Mouse (Mus musculus): ENCODE results near the gene Eml2.

Gene Eml2

DNA sequence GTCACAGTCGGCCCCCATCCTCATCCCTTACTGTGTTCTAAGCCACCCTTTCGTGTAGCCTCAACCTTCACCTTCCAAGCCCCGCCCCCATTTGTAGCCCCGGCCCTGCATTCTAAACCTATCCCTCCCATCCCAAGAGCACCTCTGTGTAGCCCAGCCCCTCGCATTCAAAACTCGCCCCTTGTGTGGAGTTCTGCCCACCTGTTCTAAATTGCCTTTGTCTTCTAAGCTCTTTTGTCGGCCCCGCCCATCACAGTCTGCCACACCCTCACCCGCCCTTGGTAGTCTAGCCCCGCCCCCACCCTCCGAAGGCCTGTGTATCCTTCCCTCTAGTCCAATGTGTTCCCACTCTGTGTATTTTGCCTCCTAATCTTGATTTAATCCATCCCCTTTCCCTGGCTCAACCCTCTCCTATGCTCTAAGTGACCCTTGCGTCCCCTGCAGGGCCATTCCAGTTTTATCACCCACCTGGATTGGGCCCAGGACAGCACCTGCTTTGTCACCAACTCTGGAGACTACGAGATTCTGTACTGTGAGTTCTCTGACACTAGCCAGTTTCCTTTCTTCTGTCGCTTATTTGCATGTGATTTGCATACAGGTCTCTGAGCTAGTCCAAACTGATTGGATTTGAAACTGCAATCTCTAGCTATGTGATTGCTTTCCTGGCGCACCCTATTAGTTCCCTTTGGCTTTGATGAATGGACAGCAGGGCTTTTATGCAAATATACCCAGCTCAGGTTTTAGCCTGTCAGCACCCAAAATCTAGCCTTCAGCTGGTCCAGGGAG is 26.0 kb downstream of the Eml2 start:
- no peak for DNase-seq (ENCODE audit: low read depth, low spot score)

DNA sequence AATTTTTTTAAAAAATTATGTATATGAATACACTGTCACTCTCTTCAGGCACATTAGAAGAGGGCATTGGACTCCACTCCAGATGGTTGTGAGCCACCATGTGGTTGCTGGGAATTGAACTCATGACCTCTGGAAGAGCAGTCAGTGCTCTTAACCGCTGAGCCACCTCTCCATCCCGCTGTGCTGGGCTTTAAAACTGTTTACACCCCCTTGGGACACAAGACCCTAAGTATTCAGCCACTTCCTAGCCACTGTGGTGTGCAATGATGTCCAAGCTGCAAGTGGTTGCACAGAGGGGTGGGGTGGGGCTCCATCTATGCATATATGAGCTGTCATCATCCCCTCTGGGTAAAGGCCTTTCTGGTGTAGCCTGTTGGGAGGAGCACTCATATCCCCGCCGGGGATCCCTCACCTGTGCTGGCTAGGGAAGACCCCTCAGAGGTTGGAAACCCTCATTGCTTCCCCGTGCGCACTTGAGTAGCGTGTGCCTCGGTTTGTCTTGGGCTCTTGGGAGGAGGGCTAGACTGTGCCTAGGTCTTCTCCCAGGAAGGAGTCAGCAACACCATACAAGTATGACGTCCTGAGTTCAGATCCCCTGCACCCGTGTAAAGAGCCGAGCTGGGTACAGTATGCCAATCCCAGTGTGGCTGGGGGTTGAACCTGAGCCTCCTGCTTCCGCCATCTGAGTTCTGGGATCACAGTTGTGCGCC is 32.1 kb downstream of the Eml2 start:
- no peak for DNase-seq (ENCODE audit: low read depth, low spot score)

DNA sequence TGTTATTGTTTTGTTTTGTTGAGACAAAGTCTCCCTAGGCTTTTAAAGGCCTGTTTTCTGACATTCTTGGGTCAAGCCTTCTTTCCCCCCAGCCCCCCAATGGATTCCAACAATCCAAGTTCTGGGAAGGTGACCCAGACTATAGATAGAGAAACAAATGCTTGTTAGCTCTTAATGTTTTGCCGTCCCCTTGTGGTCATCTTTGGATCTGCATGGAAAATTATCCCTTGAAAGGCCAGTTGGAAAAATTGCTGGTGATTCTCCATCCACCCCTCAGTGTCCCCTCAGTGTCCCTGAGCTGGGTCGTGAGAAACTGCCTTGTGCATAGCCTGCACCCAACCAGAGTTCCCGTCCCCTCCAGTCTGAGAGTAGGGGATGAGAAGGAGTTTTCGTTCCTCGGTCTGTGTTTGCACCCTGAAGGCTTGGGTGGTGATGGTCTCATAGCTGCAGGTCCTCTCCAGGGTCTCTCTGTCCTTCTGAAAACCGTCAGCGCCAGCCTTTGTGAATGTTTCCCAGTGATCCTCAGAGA is 32.8 kb downstream of the Eml2 start:
- peak; percentile 59 for DNase-seq (ENCODE audit: low read depth, low spot score)

DNA sequence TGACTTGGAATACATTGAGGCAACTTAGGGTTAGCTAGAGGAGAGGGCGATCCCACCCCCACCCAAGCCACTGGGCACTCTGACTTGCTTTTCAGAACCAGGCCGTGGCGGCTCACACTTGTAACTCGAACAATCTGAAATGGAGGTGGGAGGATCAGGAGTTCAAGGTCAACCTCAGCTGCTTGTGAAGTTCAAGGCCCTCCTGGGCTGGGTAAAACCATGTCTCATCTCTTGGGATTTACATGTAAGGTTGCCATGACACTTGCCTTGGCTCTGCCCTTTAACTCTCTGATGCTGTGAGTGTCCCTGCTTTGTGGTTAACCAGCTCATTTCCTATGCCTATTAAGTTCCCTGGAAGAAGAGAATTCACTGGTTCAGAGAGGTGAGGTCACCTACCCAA is 33.3 kb downstream of the Eml2 start:
- DNase-seq (ENCODE audit: low read depth, low spot score) = no peak

DNA sequence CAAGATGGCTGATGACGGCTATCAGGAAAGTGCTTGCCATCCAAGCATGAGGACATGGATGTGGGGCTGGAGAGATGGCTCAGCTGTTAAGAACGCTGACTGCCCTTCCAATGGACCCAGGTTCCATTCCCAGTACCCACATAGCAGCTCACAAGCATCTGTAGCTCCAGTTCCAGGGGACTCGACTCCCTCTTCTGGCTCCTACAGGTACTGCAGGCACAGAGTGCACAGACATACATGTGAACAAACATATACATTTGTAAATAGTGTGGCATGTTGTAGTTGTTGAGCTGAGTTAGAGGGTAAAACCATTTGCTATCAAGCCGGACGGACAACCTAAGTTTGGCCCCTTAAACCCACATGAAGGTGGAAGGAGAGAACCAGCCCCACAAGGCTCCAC is 33.8 kb downstream of the Eml2 start:
- peak; percentile 18 for DNase-seq (ENCODE audit: low read depth, low spot score)

DNA sequence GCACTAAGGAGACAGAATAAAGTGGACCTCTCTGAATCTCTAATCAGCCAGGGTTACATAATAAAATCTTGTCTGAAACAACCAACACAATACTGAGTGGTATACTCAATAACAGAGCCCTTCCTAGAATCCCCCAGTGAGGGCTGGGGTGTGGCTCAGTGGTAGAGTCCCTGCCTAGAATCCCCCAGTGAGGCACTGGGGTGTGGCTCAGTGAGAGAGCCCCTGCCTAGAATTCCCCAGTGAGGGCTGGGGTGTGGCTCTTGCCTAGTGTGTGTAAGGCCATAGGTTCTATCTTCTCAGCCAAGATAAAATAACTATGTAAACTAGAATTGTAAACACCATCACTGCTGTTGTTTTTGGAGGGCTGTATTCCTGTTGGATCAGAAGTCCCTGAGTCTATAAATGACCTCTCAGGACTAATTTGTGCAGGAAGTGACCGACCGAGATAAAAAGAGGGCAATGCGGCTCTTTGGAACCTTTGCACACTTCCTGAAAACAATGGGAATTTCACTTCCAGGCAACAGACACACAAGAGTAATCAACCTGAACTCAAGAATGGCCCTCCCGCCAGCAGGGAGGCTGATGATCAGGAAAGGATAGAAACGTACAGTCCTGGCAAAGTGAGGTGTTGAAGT is 34.9 kb downstream of the Eml2 start:
- DNase-seq (ENCODE audit: low read depth, low spot score) = no peak

DNA sequence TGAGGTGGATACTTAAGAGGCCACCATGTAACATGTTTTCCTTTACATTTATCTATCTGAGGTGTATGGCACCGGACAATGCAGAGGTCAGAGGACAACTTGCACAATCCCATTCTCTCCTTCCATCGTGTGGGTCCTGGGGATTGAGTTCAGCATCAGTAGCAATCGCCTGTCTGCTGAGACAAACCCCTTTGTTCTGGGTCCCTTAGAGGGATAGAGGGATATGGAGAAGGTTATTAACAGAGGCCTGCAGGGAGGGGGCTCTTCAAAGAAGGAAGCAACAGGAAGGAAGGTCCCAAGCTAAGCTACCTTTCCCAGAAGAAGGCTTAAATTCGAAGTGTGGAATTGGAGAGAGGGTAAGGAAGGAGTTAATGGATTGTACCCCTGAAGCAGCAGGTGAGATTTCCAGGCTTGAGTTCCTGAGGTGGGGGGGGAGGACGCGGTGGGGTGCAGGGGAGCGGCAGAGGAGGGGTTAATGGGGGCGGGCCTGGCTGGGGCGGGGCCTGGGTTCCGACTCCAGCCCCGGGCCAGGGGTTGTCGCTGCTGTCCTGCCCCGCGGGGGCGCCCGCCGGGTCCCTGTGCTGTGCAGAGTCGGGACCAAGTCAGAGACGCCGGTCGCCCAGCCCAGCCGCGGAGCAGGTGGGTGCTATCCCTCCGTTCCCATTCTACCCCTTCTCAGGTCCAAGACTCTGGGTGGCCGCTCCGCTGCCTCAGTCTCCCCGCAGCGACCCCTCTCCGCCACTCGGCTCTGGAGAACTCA is 36.0 kb downstream of the Eml2 start, which contains the start of gene Gpr4:
Gene Gpr4 (plus strand): TSS at position 543 of the 760 bp plus-strand sequence.
- DNase-seq (ENCODE audit: low read depth, low spot score) = peak; percentile 50

DNA sequence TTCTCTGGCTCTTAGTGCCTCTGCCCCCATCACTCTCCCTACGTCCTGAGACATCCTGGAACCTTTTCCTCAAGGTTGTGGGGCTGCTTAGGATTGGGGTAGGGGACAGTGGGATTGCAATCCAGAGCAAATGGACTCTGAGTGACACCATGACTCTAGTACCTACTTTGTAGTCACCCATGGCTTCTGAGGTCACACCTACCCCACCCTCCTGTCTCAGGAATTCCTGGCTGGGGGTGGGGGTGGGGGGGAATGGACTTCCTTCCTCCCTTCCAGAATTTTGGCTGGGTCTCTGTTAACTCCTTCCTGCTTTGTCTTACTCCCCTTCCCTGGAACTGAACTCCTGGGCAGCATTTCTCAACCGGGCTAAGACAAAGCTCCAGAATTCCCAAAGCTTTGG is 37.2 kb downstream of the Eml2 start:
- no peak for DNase-seq (ENCODE audit: low read depth, low spot score)

DNA sequence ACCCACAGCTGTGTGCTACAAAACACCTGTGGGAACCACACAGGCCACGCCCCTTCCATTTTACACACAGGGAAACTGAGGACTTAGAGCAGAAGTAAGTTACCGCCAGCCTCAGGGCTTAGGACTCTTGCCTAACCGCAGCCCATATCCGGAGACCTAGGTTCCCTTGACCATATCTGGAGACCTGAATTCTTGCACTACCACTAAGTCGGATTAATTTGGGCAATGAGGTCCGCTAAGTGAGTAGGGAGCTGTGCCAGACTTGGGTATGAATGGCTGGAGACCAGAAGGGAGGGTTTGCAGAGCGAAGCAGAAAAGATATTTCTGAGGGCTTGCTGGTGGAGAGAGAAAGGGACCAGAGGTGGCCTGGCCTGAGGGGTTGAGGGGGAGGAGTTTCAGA is 38.1 kb downstream of the Eml2 start:
- no peak for DNase-seq (ENCODE audit: low read depth, low spot score)

DNA sequence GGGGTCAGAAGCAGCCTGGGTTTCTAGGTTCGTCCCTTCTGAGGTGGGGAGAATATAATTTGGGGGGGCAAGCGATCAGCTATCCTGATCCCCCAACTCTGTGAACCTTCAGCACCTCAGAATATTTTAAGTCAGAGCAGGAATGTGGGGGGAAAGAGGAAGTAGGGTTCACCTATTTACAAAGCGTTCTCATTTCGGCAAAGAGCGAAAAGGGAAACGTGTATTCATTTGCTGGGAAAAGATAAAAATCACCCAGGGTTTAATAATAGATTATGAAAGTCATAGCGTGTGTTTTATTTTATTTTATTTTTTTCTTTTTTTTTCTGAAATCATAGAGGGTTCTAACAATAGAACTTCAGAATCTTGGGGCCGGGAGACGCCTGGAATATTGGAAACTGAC is 38.7 kb downstream of the Eml2 start:
- no peak for DNase-seq (ENCODE audit: low read depth, low spot score)

DNA sequence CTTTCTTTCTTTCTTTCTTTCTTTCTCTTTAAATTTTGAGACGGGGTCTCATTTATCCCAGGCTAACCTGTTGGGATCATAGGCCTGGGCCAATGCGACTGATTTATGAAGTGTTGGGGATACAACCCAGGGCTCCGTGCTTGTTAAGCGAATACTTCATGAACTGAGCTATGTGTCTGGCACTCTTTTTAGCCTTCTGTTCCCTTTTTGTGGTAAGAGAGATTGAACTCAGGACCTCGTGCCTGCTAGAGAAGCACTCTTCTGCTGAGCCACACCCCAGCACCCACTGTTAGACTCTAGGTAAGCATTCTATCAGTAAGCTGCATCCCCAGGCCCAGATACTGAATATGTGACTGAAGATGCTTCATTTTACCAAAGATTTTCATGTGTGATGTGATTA is 41.3 kb downstream of the Eml2 start:
- peak; percentile 30 for DNase-seq (ENCODE audit: low read depth, low spot score)

DNA sequence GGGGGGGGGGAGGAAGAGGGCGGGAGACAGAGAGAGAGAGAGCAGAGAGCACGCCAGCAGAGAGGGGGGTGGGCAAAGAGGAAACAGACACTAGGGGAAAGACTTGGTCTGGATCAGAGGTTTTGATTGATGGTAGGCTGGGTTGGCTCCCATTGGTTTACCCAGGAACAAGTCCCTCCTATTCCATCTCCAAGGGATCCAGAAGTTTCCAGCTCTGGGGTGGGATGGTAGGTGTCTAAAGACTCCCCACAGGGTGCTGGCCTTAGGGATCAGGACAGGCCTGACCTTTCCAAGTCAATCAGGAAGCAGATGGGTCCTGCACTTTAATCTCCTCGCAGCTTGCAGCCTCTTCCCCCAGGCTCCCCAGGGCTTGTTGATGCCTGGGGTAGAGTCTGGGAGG is 41.7 kb downstream of the Eml2 start:
- peak; percentile 22 for DNase-seq (ENCODE audit: low read depth, low spot score)

DNA sequence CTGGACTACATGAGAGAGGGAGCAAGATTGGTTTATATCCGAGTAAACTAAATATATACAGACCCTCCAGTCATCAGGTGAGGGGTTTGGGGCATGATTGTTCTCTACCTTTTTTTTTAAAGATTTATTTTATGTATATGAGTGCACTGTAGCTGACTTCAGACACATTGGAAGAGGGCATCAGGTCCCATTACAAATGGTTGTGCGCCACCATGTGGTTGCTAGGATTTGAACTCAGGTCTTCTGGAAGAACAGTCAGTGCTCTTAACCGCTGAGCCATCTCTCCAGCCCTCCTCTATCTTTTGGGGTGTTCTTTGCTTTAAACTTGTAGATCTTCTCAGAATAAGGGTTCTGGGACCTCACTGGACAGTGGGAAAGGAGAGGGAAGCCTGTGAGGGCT is 43.8 kb downstream of the Eml2 start:
- no peak for DNase-seq (ENCODE audit: low read depth, low spot score)

DNA sequence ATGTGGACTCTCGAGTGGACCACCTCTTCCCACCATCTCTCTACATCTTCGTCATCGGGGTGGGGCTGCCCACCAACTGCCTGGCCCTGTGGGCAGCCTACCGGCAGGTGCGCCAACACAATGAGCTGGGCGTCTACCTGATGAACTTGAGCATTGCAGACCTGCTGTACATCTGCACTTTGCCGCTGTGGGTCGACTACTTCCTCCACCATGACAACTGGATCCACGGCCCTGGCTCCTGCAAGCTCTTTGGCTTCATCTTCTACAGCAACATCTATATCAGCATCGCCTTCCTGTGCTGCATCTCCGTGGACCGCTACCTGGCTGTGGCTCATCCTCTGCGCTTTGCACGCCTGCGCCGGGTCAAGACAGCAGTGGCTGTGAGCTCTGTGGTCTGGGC is 46.0 kb downstream of the Eml2 start:
- no peak for DNase-seq (ENCODE audit: low read depth, low spot score)

DNA sequence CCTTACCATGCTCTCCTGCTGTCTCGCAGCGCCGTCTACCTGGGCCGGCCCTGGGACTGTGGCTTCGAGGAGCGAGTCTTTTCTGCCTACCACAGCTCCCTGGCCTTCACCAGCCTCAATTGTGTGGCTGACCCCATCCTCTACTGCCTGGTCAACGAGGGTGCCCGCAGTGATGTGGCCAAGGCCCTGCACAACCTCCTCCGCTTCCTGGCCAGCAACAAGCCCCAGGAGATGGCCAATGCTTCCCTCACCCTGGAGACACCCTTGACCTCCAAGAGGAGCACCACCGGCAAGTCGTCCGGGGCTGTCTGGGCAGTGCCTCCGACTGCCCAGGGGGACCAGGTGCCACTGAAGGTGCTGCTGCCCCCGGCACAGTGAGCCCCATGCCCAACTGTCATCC is 46.7 kb downstream of the Eml2 start:
- no peak for DNase-seq (ENCODE audit: low read depth, low spot score)

DNA sequence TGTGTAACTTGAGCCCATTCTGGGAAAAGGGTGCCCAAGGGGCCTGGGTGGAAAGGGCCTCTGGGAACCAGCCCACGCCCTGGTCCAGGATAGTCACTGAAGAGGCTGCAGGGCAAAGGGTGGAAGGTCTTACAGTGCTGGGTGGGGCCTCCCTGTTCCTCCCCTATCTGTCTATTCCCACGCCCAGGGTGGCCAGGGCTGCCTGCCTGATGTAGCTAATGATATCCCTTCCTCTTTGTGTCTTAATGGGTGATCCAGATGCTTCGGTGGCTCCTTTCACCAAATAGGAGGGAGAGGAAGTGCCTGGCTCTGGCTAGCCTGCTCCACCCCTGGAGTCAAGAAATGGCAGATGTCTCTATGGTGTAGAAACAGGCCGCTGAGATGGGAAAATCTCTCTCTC is 48.7 kb downstream of the Eml2 start:
- DNase-seq (ENCODE audit: low read depth, low spot score) = no peak

DNA sequence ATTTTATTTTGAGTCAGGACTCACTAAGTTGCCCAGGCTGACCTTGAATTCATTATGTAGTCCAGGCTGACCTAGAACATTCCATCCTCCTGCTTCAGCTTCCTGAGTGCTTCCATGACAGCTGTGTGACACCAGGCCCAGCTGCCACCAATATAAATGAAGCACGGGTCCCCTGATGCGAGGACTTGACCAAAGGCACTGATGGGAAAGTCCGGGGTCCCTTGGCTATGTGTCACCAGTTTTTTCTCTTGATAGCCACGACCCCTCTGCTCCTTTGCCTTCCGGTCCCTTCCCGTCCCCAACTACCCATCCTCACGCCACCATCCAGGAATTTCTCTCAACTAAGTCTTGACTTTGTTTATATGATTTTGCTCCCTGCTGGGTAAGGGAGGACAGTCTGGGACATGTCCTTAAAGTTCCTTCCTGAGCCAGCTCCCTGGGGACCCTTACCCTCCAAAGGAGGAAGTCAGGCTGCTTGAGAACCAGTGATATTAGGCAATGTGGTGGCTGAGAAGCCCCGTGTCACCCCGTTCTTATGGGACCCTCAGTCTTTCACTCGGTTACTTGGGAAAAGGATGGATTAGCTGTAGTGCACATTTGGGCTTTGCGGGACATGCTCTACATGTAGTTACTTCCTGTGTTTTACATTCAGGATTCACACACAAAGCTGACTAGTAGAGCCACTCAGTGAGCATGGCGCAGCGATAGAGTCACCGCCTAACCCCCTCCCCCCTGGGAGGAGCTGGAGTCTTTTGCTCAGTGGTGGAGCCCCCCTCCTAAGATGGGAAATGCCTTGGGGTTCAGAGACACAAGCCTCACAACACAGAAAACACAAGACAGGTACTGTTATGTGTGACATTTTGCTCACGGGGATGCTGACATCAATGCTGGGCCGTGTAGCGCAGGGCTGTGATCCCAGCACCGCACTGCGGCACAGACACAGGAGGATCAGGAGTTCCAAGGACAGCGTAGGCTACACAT is 50.9 kb downstream of the Eml2 start:
- DNase-seq (ENCODE audit: low read depth, low spot score) = peak; percentile 25

DNA sequence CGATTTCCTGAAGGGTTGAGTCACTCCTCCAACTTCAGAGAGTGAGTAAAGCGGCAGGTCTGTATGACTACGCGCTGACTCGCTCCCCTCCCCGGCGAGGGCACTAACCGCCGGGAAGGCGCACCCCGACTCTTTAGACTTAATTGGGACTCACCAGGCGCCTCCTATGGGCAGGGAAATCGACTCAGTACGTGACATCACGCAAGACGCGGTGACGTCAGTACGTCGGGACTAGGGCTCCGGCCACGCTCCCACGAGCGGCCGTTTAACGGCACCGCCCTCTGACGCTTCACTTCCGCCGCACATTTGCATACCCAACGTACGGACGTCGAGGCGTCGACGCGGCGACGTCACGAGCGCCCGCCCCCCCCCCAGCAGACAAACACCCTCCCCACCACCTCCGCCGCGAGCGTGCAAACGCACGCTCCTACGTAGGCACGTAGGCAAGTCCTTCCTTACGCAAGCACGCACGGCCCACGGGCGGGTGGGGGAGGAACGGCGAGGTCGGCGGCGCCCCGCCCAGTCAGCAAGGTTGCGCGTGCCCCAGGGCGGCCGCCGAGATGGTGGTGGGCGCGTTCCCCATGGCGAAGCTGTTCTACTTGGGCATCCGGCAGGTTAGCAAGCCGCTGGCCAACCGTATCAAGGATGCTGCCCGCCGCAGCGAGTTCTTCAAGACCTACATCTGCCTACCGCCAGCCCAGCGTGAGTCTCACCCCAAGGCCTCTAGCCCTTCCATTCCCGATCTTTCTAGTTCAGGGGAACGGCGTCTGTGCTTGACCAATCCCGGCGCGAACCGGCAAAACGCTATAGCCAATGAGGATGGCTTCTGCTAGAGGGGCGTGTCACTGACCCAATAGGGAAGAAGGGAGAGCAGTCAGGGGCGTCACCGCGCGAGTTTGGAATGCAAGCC is 51.9 kb downstream of the Eml2 start, which contains the start of gene Opa3:
Gene Opa3 (plus strand): TSS at position 452 of the 910 bp plus-strand sequence.
- peak; percentile 100 for DNase-seq (ENCODE audit: low read depth, low spot score)

DNA sequence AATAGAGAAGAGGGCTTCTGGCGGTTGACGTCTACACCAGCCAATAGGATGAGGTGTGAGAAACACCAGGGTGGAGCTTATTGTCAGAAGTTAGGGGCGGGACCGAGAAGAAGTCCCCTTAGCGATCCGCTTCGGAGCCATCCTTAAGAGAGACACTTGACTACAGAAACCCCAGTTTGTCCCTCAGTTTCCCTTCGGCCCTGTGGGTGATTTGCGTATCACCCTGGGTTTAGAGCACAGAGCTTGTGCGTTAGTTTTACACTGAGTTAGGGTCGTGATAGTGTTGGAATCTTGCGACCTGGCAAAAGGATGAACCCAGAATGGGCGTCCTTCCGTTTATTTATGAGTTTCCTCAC is 52.5 kb downstream of the Eml2 start:
- no peak for DNase-seq (ENCODE audit: low read depth, low spot score)

Data from mesoderm, embryonic 11.5 days (tissue).